Mouse (Mus musculus): ENCODE results near the gene Srpr. TPM values are rescaled to one million over a fixed set of nuclear protein-coding genes. Genes with fewer than 3 reads are reported as not detected.

Srpr gene
- polyA plus RNA-seq, 1 experiment from 2014 or later: 67.9 TPM

DNA sequence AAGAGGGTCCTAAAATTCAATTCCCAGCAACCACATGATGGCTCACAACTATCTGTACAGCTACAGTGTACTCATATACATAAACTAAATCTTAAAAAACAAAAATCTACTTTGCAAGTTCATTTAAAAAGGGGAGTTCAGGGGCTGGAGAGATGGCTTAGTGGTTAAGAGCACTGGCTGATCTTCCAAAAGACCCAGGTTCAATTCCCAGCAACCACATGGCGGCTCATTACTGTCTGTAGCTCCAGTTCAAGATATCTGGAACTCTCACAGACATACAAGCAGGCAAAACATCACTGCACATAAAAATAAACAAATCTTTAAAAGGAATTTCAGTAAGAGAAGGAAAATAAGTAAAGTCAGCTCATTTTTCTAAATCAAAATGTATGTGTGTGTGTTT lies 38.4 kb downstream of the Srpr start:
- Histone ChIP-seq H3K27me3 (no peaks in the 10 kb centered on the region), H3K4me1 (replicated peaks) (no peaks in the 10 kb centered on the region), H3K4me3 (no peak overlapping the region), H3K27ac (no peak overlapping the region), H3K4me2 (no peak overlapping the region), H3K36me3 (peaks cover 34% of the 10 kb centered on the region), H3K9me3 (no peaks in the 10 kb centered on the region), H3K9ac (no peak overlapping the region)
- ATAC-seq (ENCODE audit: low FRiP score): no peak
- 92% methylated on average over 1 of the region's 1 CpGs for WGBS

DNA sequence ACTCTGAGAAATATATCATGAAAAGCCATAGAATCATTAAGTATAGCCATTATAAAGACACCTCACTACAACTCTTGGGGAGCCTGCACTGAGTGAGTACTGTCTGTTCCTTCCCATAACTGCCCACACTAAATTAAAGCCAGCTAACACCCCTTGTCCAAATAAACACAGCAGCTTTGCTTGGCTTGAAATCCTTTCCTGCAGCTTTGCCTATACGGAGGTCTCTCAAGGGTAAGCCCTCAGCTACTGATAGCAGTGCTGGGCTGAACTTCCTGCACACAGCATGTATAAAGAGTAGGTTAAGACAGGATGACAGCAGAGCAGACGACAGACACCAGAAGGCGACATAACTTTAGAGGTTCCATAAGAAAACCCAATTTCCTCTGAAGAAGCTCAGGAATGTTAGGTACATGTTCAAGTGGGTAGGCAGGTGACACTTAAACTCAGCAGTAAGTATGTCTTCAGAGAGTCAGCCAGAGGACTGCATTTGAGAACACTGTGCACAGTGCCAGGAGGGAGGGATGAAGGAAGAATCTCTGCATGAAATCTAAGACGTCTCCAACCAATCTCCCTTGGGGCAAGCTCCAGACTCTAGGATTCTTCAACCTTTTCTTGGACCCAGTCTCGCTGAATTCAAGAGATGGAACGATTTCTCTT lies 39.1 kb downstream of the Srpr start:
- ATAC-seq (ENCODE audit: low FRiP score): no peak
- WGBS: 81% methylated on average over 6 of the region's 6 CpGs

DNA sequence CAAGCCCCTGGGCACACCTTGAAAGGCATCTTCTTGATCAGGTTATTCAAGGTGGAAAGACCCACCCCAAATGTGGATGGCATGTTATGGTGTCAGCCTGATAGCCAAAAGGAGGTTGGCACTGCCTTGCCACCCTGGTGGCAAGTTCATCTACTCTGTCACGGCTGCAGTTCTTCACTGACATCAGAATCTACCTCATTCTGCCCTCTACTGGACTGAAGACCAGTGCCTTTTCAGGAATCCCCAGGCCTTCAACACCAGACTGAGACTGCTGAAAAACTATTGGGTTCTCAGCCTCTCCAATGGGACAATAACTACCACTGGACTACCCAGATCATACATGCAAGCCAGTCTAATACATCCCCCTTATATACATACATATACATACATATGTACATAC lies 39.8 kb downstream of the Srpr start:
- Histone ChIP-seq H3K4me2 (no peak overlapping the region), H3K4me1 (replicated peaks) (peaks cover 2% of the 10 kb centered on the region), H3K27ac (no peak overlapping the region), H3K36me3 (peaks cover 22% of the 10 kb centered on the region), H3K27me3 (no peaks in the 10 kb centered on the region), H3K9me3 (no peaks in the 10 kb centered on the region), H3K9ac (no peak overlapping the region), H3K4me3 (no peak overlapping the region)
- 69% methylated on average over 1 of the region's 1 CpGs for WGBS
- no peak for ATAC-seq (ENCODE audit: low FRiP score)

More for the DNA sequence above, 39.1 kb downstream of the Srpr start:
- Histone ChIP-seq H3K27ac (no peak overlapping the region), H3K27me3 (no peaks in the 10 kb centered on the region), H3K4me3 (no peak overlapping the region), H3K9ac (no peak overlapping the region), H3K4me1 (replicated peaks) (no peaks in the 10 kb centered on the region), H3K4me2 (no peak overlapping the region), H3K36me3 (peaks cover 29% of the 10 kb centered on the region), H3K9me3 (no peaks in the 10 kb centered on the region)

DNA sequence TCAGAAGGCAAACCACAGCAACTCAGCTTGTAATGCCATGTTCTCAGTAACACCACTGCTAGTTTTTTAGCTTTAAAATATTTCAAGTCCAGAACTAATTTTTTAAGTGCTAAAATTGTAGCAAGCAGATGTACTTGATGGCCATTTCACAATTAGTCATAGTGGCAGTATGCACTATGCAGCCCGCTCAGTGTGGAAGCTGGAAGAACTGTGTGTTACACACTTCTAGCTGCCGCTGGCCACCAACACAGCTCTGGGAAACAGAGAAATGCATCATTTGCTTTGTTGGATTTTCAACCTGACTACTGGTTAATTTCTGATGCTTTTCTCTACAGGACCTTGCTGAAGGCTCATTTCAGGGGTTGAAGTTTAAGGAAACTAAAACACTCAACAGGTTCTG lies 47.4 kb downstream of the Srpr start:
- no peak overlapping the region for H3K4me2 ChIP-seq
- ATAC-seq (ENCODE audit: low FRiP score): no peak
- H3K4me1 ChIP-seq (replicated peaks): peaks cover 13% of the 10 kb centered on the region
- no peak overlapping the region for H3K27ac ChIP-seq
- 91% methylated on average over 2 of the region's 2 CpGs for WGBS
- H3K27me3 ChIP-seq: no peaks in the 10 kb centered on the region
- no peak overlapping the region for H3K9ac ChIP-seq
- H3K36me3 ChIP-seq: 0 out of 2 replicates have a peak, but pooled peaks cover 7% of the 10 kb centered on the region
- H3K9me3 ChIP-seq: no peaks in the 10 kb centered on the region
- H3K4me3 ChIP-seq: no peak overlapping the region

DNA sequence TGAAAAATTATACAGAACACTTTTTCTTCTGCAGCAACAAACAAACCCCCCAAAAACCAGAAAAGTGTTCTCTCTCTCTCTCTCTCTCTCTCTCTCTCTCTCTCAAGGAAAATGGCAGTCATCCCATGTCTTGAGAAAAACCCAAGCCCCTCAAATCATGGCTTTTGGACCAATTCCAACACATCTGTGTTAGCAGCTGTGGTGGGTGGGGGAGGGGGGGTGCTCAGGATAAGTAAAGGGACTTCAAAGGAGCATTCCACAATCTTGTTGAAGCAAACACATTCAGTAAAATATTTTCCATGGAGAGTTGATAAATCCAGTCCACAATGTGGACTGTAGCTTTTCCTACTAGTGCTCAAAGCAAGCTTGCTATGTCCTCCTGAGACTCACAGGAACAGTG lies 49.5 kb downstream of the Srpr start:
- H3K27ac ChIP-seq: no peak overlapping the region
- peaks cover 7% of the 10 kb centered on the region; the same call in 1 of the 2 replicates for H3K36me3 ChIP-seq
- no peak overlapping the region for H3K4me2 ChIP-seq
- H3K9ac ChIP-seq: no peak overlapping the region
- H3K9me3 ChIP-seq: no peaks in the 10 kb centered on the region
- no peak overlapping the region for H3K4me3 ChIP-seq
- ATAC-seq (ENCODE audit: low FRiP score): no peak
- no peaks in the 10 kb centered on the region for H3K27me3 ChIP-seq
- peaks cover 13% of the 10 kb centered on the region for H3K4me1 ChIP-seq (replicated peaks)

DNA sequence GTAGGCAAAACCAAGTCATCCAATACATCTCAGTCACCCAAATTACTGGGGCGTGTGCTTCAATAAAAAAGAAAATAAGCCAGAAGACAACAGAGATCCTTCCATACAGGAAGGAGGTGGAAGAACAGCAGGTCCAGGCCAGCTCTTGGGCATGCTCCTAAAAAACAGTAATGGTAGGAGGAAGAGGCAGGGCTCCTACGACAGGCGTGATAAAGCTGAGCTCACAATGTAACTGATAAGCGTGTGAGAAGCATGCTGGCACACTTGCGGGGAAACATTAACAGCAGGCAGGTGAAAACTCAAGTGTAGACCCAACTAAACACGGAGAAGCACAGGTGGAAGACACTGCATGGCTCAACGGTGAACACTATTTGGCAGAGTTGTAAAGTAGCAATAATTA lies 57.4 kb downstream of the Srpr start:
- no peaks in the 10 kb centered on the region for H3K4me1 ChIP-seq (replicated peaks)
- no peak overlapping the region for H3K27ac ChIP-seq
- H3K9ac ChIP-seq: no peak overlapping the region
- ATAC-seq (ENCODE audit: low FRiP score): no peak
- no peaks in the 10 kb centered on the region for H3K27me3 ChIP-seq
- WGBS: 94% methylated on average over 7 of the region's 7 CpGs
- H3K4me2 ChIP-seq: no peak overlapping the region
- H3K4me3 ChIP-seq: no peak overlapping the region
- no peaks in the 10 kb centered on the region for H3K9me3 ChIP-seq
- peaks cover 14% of the 10 kb centered on the region for H3K36me3 ChIP-seq

DNA sequence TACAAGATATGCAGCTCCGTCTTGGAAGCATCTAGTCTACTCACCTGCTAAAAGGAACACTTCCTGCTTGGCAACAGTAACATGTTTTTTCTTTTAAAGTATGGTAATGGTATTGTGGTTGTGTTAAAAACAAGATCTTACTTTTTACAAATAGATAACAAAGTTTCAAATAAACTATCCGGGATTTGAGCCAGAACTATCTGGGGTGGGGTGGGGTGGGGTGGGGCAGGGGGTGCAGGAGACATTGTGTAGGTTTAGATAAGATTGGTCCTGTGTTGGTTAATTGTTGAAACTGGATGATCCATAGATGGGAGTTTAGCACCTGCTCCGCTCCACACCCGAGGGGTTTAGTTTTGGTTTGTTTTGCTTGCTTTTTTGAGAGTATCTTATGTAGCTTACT lies 62.4 kb downstream of the Srpr start:
- Histone ChIP-seq H3K27ac (no peak overlapping the region), H3K27me3 (no peaks in the 10 kb centered on the region), H3K4me3 (no peak overlapping the region), H3K36me3 (peaks cover 11% of the 10 kb centered on the region; the same call in 1 of the 2 replicates), H3K4me1 (replicated peaks) (peaks cover 13% of the 10 kb centered on the region), H3K4me2 (no peak overlapping the region), H3K9ac (no peak overlapping the region), H3K9me3 (no peaks in the 10 kb centered on the region)
- ATAC-seq (ENCODE audit: low FRiP score): no peak
- 90% methylated on average over 4 of the region's 4 CpGs for WGBS

DNA sequence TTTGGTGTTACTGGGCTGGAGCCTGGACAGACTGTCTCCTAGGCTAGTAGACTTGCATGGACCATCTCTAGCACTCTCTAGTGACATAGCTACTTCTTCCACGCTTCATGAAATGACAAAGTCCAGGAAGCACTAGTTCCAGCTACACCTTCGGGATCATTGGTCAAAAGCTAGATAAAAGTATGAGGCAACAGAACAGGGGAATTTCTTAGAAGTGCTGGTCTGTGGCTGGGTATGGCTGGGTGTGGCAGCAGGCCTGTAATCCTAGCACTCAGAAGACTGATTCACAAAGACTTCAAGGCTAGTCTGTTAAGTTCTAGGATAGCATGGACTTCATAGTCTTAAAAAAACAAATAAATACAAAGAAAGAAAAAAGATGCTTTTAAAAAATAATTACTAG lies 63.5 kb downstream of the Srpr start:
- WGBS: 97% methylated on average over 2 of the region's 2 CpGs
- ATAC-seq (ENCODE audit: low FRiP score): no peak
- peaks cover 18% of the 10 kb centered on the region for H3K4me1 ChIP-seq (replicated peaks)
- peaks cover 7% of the 10 kb centered on the region; the same call in 1 of the 2 replicates for H3K36me3 ChIP-seq
- H3K27ac ChIP-seq: no peak overlapping the region
- H3K4me3 ChIP-seq: no peak overlapping the region
- no peaks in the 10 kb centered on the region for H3K27me3 ChIP-seq
- H3K9ac ChIP-seq: no peak overlapping the region
- H3K9me3 ChIP-seq: no peaks in the 10 kb centered on the region
- H3K4me2 ChIP-seq: no peak overlapping the region

DNA sequence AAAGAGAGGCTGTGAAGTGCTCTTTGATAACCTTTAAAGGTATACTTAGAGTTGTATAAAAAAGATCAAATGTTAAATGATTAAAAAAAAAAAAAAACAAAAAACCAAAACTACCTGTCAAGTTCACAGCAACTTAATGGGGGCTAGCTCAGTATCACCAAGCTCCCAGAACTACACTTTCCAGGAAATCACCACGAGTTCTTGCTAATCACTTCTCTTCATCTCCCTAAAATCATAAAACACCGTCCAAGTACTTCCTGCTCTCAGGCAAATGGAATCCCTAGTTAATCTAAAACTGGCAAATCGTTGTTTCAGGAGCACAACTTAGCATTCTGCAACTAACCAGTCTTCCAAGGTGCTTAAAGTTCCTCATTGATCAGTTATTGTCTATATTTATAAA lies 64.5 kb downstream of the Srpr start:
- 94% methylated on average over 3 of the region's 3 CpGs for WGBS

DNA sequence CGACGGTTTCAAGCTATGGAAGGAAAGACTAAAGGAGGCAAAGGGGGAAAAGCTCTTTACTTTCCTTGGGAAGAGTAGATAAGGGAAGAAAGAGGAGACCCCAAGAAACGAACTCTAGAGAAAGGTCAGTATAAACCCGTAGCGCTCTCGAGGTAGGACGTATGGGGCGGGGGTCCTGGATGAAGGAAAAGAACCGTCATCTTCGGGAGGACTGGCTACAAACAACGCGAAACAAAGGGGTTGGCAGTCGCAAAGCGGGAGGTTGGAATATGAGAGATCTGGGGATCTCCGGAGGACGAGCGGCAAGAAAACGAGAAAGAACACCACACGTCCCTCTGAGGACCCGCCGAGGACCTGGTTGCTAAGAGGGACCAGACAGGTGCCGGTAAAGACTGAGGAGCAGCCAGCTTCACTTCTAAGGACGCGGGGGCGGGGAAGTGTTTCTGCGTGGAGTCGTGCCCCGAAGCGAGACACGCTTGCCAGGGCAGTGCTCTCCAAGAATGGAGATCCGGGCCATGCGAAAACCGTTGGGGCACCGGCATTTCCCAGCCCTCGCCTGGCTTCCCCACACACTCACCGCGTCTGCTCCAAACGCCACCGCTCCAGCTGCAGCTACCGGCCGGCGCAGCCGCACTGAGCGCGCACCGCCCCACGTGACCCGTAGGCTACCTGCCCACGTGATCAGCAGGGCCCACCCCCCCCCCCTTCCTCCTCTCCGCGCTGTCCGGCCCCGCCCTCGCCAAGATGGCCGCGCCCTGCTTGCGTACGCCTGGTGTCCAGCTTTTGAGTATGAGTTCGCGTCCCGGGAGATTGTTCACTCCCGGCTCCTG lies 67.4 kb downstream of the Srpr start, which contains the start of the genes Fam118b and Rpusd4:
Gene Fam118b (minus strand): TSS at position 660 of the 830 bp plus-strand sequence.
Gene Rpusd4 (plus strand): TSS at position 720 of the 830 bp plus-strand sequence.
- no peaks in the 10 kb centered on the region for H3K27me3 ChIP-seq
- peak within 1 kb of the TSS; percentile 79 for H3K4me3 ChIP-seq
- under 1% methylated on average over 62 of the region's 62 CpGs for WGBS
- peak; percentile 97 for ATAC-seq (ENCODE audit: low FRiP score)
- peak within 1 kb of the TSS; percentile 92 for H3K27ac ChIP-seq
- peak within 1 kb of the TSS; percentile 85 for H3K9ac ChIP-seq
- peaks cover 2% of the 10 kb centered on the region for H3K36me3 ChIP-seq
- peak within 1 kb of the TSS; percentile 66 for H3K4me2 ChIP-seq
- peaks cover 25% of the 10 kb centered on the region for H3K4me1 ChIP-seq (replicated peaks)
- no peaks in the 10 kb centered on the region for H3K9me3 ChIP-seq

More for the DNA sequence above, 64.5 kb downstream of the Srpr start:
- H3K27ac ChIP-seq: no peak overlapping the region
- no peak overlapping the region for H3K4me3 ChIP-seq
- H3K4me2 ChIP-seq: no peak overlapping the region
- H3K4me1 ChIP-seq (replicated peaks): peaks cover 23% of the 10 kb centered on the region
- no peak overlapping the region for H3K9ac ChIP-seq
- no peaks in the 10 kb centered on the region for H3K36me3 ChIP-seq
- ATAC-seq (ENCODE audit: low FRiP score): no peak
- H3K27me3 ChIP-seq: no peaks in the 10 kb centered on the region
- H3K9me3 ChIP-seq: no peaks in the 10 kb centered on the region

DNA sequence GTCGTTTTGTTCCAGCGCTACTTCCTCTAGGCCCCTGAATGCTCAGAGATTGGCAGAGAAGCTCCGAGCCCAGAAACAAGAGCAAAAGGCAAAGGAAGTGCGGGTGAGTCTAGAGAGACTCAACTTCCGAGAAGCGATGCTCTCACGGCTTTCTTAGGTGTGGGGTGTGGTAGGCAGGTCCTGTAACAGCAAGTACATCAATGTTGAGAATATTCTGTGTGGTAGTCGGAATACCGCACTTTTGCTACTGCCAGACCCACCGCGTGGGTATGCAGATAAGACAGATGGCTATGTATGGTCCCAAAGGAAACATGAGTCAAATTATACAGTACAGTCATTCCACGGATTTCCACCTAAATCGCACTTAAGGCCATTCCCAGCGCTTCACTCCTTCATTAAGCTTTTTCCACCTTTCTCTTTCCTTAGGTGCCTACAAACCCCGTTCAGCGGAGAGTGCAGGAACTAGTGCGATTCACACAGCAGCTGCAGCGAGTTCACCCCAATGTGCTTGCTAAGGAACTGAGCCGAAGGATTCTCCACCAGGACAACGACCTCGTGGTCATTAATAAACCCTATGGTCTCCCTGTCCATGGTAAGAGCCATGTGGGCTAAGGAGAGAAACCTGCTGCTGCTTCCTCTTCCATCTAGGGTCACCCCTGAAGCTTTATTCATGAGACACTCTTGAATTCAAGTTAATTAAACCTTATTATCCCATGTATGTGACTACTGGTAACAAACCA lies 68.2 kb downstream of the Srpr start:
- ATAC-seq (ENCODE audit: low FRiP score): peak; percentile 65
- peak overlapping the region; percentile 79 for H3K4me3 ChIP-seq
- H3K27me3 ChIP-seq: no peaks in the 10 kb centered on the region
- no peaks in the 10 kb centered on the region for H3K9me3 ChIP-seq
- WGBS: 2% methylated on average over 21 of the region's 21 CpGs
- peak overlapping the region; percentile 77 for H3K9ac ChIP-seq
- H3K27ac ChIP-seq: peak overlapping the region; percentile 81
- H3K4me2 ChIP-seq: peak overlapping the region; percentile 66
- H3K36me3 ChIP-seq: peaks cover 10% of the 10 kb centered on the region
- peaks cover 25% of the 10 kb centered on the region for H3K4me1 ChIP-seq (replicated peaks)

DNA sequence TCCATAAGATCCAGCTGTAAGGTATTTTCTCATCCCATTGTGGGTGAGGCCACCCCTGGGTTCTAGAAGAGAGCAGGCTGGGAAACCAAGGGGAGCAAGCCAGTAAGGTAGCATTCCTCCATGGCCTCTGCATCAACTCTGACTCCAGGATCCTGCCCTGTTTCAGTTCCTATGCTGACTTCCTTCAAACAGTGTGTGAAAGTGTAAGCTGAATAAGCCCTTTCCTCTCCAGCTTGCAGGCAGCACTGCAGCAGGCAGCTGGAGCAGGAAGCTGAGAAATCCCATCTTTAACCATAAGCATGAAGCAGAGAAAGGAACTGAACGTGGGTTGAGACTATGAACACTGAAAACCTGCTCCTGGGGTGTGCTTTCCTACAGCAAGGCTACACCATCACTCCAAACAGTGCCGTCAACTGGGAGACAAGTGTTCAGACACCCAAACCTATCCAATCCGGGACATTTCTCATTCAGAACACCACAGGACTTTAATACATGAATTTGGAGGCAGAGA lies 77.9 kb downstream of the Srpr start:
- Histone ChIP-seq H3K9ac (no peak overlapping the region), H3K36me3 (peaks cover 44% of the 10 kb centered on the region), H3K27me3 (0 out of 2 replicates have a peak, but pooled peaks cover under 1% of the 10 kb centered on the region), H3K27ac (no peak overlapping the region), H3K4me3 (no peak overlapping the region), H3K9me3 (no peaks in the 10 kb centered on the region), H3K4me2 (no peak overlapping the region), H3K4me1 (replicated peaks) (no peaks in the 10 kb centered on the region)
- ATAC-seq (ENCODE audit: low FRiP score): no peak
- WGBS: 91% methylated on average over 3 of the region's 3 CpGs

Data from hindbrain, embryonic 13.5 days (tissue).